In the genomic region with DNA sequence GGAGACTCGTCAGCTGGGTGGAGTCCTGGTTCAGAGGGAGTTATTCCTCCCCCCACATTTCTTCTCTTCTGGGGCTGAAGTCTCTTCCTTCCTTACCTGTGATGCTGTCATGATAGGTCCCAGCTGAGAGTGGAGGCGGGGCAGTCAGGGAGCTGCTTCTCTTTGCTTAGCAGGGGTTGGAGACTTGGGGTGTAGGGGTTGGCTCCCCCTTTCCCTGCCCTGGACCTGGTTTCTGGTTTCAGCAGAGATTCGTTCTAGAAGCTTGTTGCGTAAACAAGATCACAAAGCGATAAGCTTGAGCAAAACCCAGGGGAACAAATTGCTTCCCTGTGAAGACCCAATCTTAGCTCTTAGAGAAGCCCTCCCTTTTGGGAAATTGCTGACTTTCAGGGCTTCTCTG, we compare ENCODE assay signal across 21 mouse cellular contexts. TPM values are rescaled to one million over a fixed set of nuclear protein-coding genes. Genes with fewer than 3 reads are reported as not detected.
DNase-seq lines count a peak whose midpoint lies in the region; ATAC-seq and TF ChIP-seq lines count a peak whose summit lies in the region.
"Had no signal": no experiment of that assay in that cellular context is flagged by ENCODE, and none has a peak within 500 bp of the region (broad histone marks: within the 10 kb centered on the region; RNA-seq: fewer than 3 reads in every experiment).

No protein-coding gene starts in this region.

- H3K27ac ChIP-seq in intestine, postnatal 0 days (ENCODE audit: low read depth, low read length), result no peak overlapping the region
- no peak overlapping the region for H3K27ac ChIP-seq in intestine, embryonic 16.5 days (ENCODE audit: low read length)
- no peak overlapping the region for H3K27ac ChIP-seq in lung, embryonic 16.5 days (ENCODE audit: low read length)
- no peak overlapping the region for H3K27ac ChIP-seq in heart, embryonic 10.5 days
- H3K27ac ChIP-seq: forebrain, embryonic 13.5 days; liver, embryonic 15.5 days; midbrain, embryonic 13.5 days had no signal

- ATAC-seq in intestine, postnatal 0 days, result 0 out of 2 replicates have a peak, but pooled peaks have one; percentile 32
- ATAC-seq in intestine, embryonic 16.5 days, result no peak
- ATAC-seq in lung, embryonic 16.5 days (ENCODE audit: low read depth), result no peak
- ATAC-seq: CD4-positive, CD25-positive, alpha-beta regulatory T cell, adult 4 months; forebrain, embryonic 13.5 days; hindbrain, embryonic 16.5 days; midbrain, embryonic 13.5 days had no signal

- no peak for TF ChIP-seq CTCF in intestine, postnatal 0 days (IDR thresholded peaks at IDR 0.05; ENCODE audit: low read depth)

- H3K79me2 ChIP-seq in myocyte (ENCODE audit: control insufficient read depth, insufficient read depth), result peaks cover 74% of the 10 kb centered on the region

- no peak overlapping the region for H3ac ChIP-seq in myocyte (ENCODE audit: control insufficient read depth, insufficient read length)

- H3K9me3 ChIP-seq in intestine, postnatal 0 days (ENCODE audit: control insufficient read depth), result no peaks in the 10 kb centered on the region
- no peaks in the 10 kb centered on the region for H3K9me3 ChIP-seq in intestine, embryonic 16.5 days (ENCODE audit: control insufficient read depth, low read length)
- H3K9me3 ChIP-seq in lung, embryonic 16.5 days (ENCODE audit: control insufficient read depth, low read length), result no peaks in the 10 kb centered on the region
- no peaks in the 10 kb centered on the region for H3K9me3 ChIP-seq in heart, embryonic 10.5 days
- H3K9me3 ChIP-seq: forebrain, embryonic 13.5 days; liver, embryonic 15.5 days; megakaryocyte, embryonic 14.5 days; midbrain, embryonic 13.5 days had no signal

- H3K4me2 ChIP-seq in intestine, postnatal 0 days (replicated peaks; ENCODE audit: low read depth), result no peak overlapping the region
- H3K4me2 ChIP-seq in intestine, embryonic 16.5 days (ENCODE audit: low read depth, low read length), result no peak overlapping the region
- no peak overlapping the region for H3K4me2 ChIP-seq in lung, embryonic 16.5 days (ENCODE audit: low read depth, low read length)
- peak overlapping the region; percentile 51 for H3K4me2 ChIP-seq in myocyte (ENCODE audit: low read depth)
- H3K4me2 ChIP-seq: forebrain, embryonic 13.5 days; liver, embryonic 15.5 days; midbrain, embryonic 13.5 days had no signal

- TF ChIP-seq POLR2A in myocyte (IDR thresholded peaks at IDR 0.05; ENCODE audit: insufficient read length, low read depth), result no peak

- H3K4me1 ChIP-seq in intestine, postnatal 0 days (replicated peaks; ENCODE audit: control insufficient read depth, insufficient read depth, low read length), result peaks cover 20% of the 10 kb centered on the region
- peaks cover 42% of the 10 kb centered on the region for H3K4me1 ChIP-seq in intestine, embryonic 16.5 days (ENCODE audit: control insufficient read depth, insufficient read depth, low read length)
- peaks cover 48% of the 10 kb centered on the region for H3K4me1 ChIP-seq in lung, embryonic 16.5 days (replicated peaks; ENCODE audit: control insufficient read depth, insufficient read depth, low read length)
- peaks cover 36% of the 10 kb centered on the region for H3K4me1 ChIP-seq in heart, embryonic 10.5 days
- H3K4me1 ChIP-seq: forebrain, embryonic 13.5 days had no signal

- no peak for DNase-seq in lung, postnatal 10 days
- DNase-seq in NIH3T3 (ENCODE audit: low read depth), result peak; percentile 31
- DNase-seq in heart, embryonic 10.5 days (ENCODE audit: low spot score), result no peak
- no peak for DNase-seq in cerebellum, adult 18-20 months
- DNase-seq: adrenal gland, postnatal 36 days; cerebellum, adult 9-11 months; kidney, adult 11 months; kidney, postnatal 10 days; left cerebral cortex, postnatal 4 days; lung, postnatal 14 days had no signal

- H3K36me3 ChIP-seq in intestine, postnatal 0 days (ENCODE audit: control insufficient read depth, insufficient read depth), result peaks cover 17% of the 10 kb centered on the region
- H3K36me3 ChIP-seq in intestine, embryonic 16.5 days (ENCODE audit: control insufficient read depth, insufficient read depth, low read length), result peaks cover 10% of the 10 kb centered on the region
- H3K36me3 ChIP-seq in lung, embryonic 16.5 days (ENCODE audit: control insufficient read depth, insufficient read depth, low read length), result peaks cover 14% of the 10 kb centered on the region
- H3K36me3 ChIP-seq in myocyte (ENCODE audit: control insufficient read depth, insufficient read depth), result no peaks in the 10 kb centered on the region
- peaks cover 22% of the 10 kb centered on the region for H3K36me3 ChIP-seq in heart, embryonic 10.5 days

- WGBS in intestine, postnatal 0 days, result 62% methylated on average over 5 of the region's 5 CpGs
- 63% methylated on average over 5 of the region's 5 CpGs for WGBS in intestine, embryonic 16.5 days
- WGBS in lung, embryonic 16.5 days, result 59% methylated on average over 5 of the region's 5 CpGs
- WGBS in heart, embryonic 10.5 days, result 69% methylated on average over 5 of the region's 5 CpGs

- no peak overlapping the region for H3K9ac ChIP-seq in intestine, postnatal 0 days (ENCODE audit: low read depth, low read length)
- H3K9ac ChIP-seq in intestine, embryonic 16.5 days (ENCODE audit: low read depth, low read length), result no peak overlapping the region
- peak overlapping the region; percentile 22; the same call in 1 of the 2 replicates for H3K9ac ChIP-seq in lung, embryonic 16.5 days (ENCODE audit: low read length)
- H3K9ac ChIP-seq: forebrain, embryonic 13.5 days; liver, embryonic 15.5 days; midbrain, embryonic 13.5 days had no signal

- H3K4me3 ChIP-seq in intestine, postnatal 0 days (ENCODE audit: low read depth, low read length), result no peak overlapping the region
- no peak overlapping the region for H3K4me3 ChIP-seq in intestine, embryonic 16.5 days (ENCODE audit: low read length)
- no peak overlapping the region for H3K4me3 ChIP-seq in lung, embryonic 16.5 days (ENCODE audit: low read length)
- no peak overlapping the region for H3K4me3 ChIP-seq in myocyte
- H3K4me3 ChIP-seq in heart, embryonic 10.5 days, result no peak overlapping the region
- H3K4me3 ChIP-seq: erythroblast, embryonic 14.5 days; forebrain, embryonic 13.5 days; liver, embryonic 15.5 days; megakaryocyte, embryonic 14.5 days; midbrain, embryonic 13.5 days had no signal

- H3K27me3 ChIP-seq in intestine, postnatal 0 days (replicated peaks; ENCODE audit: control insufficient read depth, insufficient read depth, low read length), result no peaks in the 10 kb centered on the region
- no peaks in the 10 kb centered on the region for H3K27me3 ChIP-seq in intestine, embryonic 16.5 days (replicated peaks; ENCODE audit: control insufficient read depth, insufficient read depth, low read length)
- H3K27me3 ChIP-seq in lung, embryonic 16.5 days (ENCODE audit: control insufficient read depth, insufficient read depth, low read depth, low read length), result no peaks in the 10 kb centered on the region
- no peaks in the 10 kb centered on the region for H3K27me3 ChIP-seq in myocyte (ENCODE audit: control insufficient read depth, insufficient read depth, insufficient read length)
- H3K27me3 ChIP-seq in heart, embryonic 10.5 days (ENCODE audit: insufficient read depth, poor library complexity, severe bottlenecking), result no peaks in the 10 kb centered on the region
- H3K27me3 ChIP-seq: forebrain, embryonic 13.5 days; liver, embryonic 15.5 days; midbrain, embryonic 13.5 days had no signal

TF ChIP-seq in myocyte, 11 proteins besides CTCF, POLR2A, EP300 and RAD21:
- TF ChIP-seq CEBPB (IDR thresholded peaks at IDR 0.05; ENCODE audit: insufficient read depth, poor library complexity, severe bottlenecking) (0 out of 2 replicates have a peak, but pooled peaks have one; percentile 15), POLR2AphosphoS2 (IDR thresholded peaks at IDR 0.05; ENCODE audit: insufficient read length, low read depth) (no peak)

RNA-seq across cellular contexts. Expression of a gene that starts 15.4 kb away (rescaled TPM):
- polyA plus RNA-seq in intestine, postnatal 0 days (2015; fragmentation: Nextera tagmentation; extraction: Ambion mirVana), result 43.4 and 46.4 TPM in 2 replicates
- 102 and 109 TPM in 2 replicates for polyA plus RNA-seq in intestine, embryonic 16.5 days (2015; fragmentation: Nextera tagmentation; extraction: Ambion mirVana)
- polyA plus RNA-seq in lung, embryonic 16.5 days (2015; fragmentation: Nextera tagmentation; extraction: Ambion mirVana), result 166 and 170 TPM in 2 replicates
- polyA plus RNA-seq in myocyte (2012; fragmentation: generic; extraction: Trizol), result 156 TPM
- polyA plus RNA-seq in heart, embryonic 10.5 days (2016; fragmentation: Nextera tagmentation; extraction: Ambion mirVana), result 44.5 and 75.8 TPM in 2 replicates
